Mouse (Mus musculus) lung, postnatal 0 days (tissue): ENCODE data around the gene Oas2.

Source experiments
- CTCF ChIP-seq: IDR thresholded peaks from 2 replicates; pipeline ENCODE4 v1.5.1; 2016; ENCODE audit warnings: antibody characterized with exemption, mild to moderate bottlenecking
- EP300 ChIP-seq: IDR thresholded peaks from 2 replicates; pipeline ENCODE4 v1.6.1; 2016; ENCODE audit warnings: antibody characterized with exemption, mild to moderate bottlenecking, control low read depth

- no peak for TF ChIP-seq CTCF
- no peak for TF ChIP-seq EP300
Observed at GRCm38 (mm10) chr5:120696865-120697264, 52.8 kb downstream of the Oas2 start.
